Mouse (Mus musculus) hindbrain, embryonic 12.5 days (tissue): Measurements from ENCODE around the gene Gpr108. TPM values are rescaled to one million over a fixed set of nuclear protein-coding genes. Genes with fewer than 3 reads are reported as not detected.

Source experiments
- ATAC-seq: fragments of 200-750 bp; cut with Nextera tagmentation; 2 replicates; pipeline ENCODE4 v1.8.0; 2017; ENCODE audit warnings: moderate TSS enrichment; ENCODE audit not compliant: low FRiP score
- H3K27ac ChIP-seq: fragments of 300-500 bp; sonication (generic); 2 replicates; pipeline ENCODE4 v1.5.1; 2016; ENCODE audit warnings: mild to moderate bottlenecking
- H3K27me3 ChIP-seq: fragments of 300-500 bp; sonication (generic); 2 replicates; pipeline ENCODE4 v1.6.1; 2016; ENCODE audit warnings: mild to moderate bottlenecking
- H3K36me3 ChIP-seq: fragments of 300-500 bp; sonication (generic); 2 replicates; pipeline ENCODE4 v1.6.1; 2016; ENCODE audit warnings: mild to moderate bottlenecking
- H3K4me1 ChIP-seq: fragments of 300-500 bp; sonication (generic); 2 replicates; pipeline ENCODE4 v1.6.1; 2016
- H3K4me2 ChIP-seq: fragments of 300-500 bp; sonication (generic); replicated peaks from 2 replicates; pipeline ENCODE4 v1.6.1; 2016; ENCODE audit warnings: mild to moderate bottlenecking
- H3K4me3 ChIP-seq: fragments of 300-500 bp; sonication (generic); 2 replicates; pipeline ENCODE4 v1.5.1; 2016; ENCODE audit warnings: mild to moderate bottlenecking
- H3K9ac ChIP-seq: fragments of 300-500 bp; sonication (generic); 2 replicates; pipeline ENCODE4 v1.6.1; 2016; ENCODE audit warnings: mild to moderate bottlenecking, moderate library complexity
- H3K9me3 ChIP-seq: fragments of 300-500 bp; sonication (generic); replicated peaks from 2 replicates; pipeline ENCODE4 v1.6.1; 2016; ENCODE audit warnings: mild to moderate bottlenecking
- WGBS: fragments of 180-500 bp; shearing (Covaris S2); methylation state at CpG from one replicate; pipeline ENCODE4 v1.1.7; 2016; 5-methylcytosine and 5-hydroxymethylcytosine counted together
- polyA plus RNA-seq: library from polyadenylated mRNA; unstranded; fragments of >200 nt; fragmentation: Nextera tagmentation; extraction: Ambion mirVana; gene quantifications from 2 replicates; pipeline ENCODE4 v1.2.1, GENCODE M21; 2016

Gene Gpr108
- polyA plus RNA-seq, 1 experiment from 2014 or later = 24.7 TPM

- peaks cover 33% of the 10 kb centered on the region for H3K36me3 ChIP-seq
- H3K4me1 ChIP-seq = no peaks in the 10 kb centered on the region
- H3K27me3 ChIP-seq = no peaks in the 10 kb centered on the region
- no peaks in the 10 kb centered on the region for H3K9me3 ChIP-seq
- 48% methylated on average over 7 of the region's 7 CpGs for WGBS
- ATAC-seq = no peak
- H3K27ac ChIP-seq = no peak overlapping the region
- no peak overlapping the region for H3K4me3 ChIP-seq
- H3K4me2 ChIP-seq = no peak overlapping the region
- H3K9ac ChIP-seq = no peak overlapping the region
Observed at GRCm38 (mm10) chr17:57233038-57233437, 15.2 kb downstream of the Gpr108 start.

GRCm38 (mm10) chr17:57232200-57232599 lies 16.0 kb downstream of the Gpr108 start:
- Histone ChIP-seq H3K9me3 (no peaks in the 10 kb centered on the region), H3K27me3 (no peaks in the 10 kb centered on the region), H3K4me1 (no peaks in the 10 kb centered on the region), H3K27ac (no peak overlapping the region), H3K4me2 (no peak overlapping the region), H3K36me3 (peaks cover 25% of the 10 kb centered on the region), H3K4me3 (no peak overlapping the region), H3K9ac (no peak overlapping the region)
- WGBS = 90% methylated on average over 1 of the region's 1 CpGs
- no peak for ATAC-seq

DNA sequence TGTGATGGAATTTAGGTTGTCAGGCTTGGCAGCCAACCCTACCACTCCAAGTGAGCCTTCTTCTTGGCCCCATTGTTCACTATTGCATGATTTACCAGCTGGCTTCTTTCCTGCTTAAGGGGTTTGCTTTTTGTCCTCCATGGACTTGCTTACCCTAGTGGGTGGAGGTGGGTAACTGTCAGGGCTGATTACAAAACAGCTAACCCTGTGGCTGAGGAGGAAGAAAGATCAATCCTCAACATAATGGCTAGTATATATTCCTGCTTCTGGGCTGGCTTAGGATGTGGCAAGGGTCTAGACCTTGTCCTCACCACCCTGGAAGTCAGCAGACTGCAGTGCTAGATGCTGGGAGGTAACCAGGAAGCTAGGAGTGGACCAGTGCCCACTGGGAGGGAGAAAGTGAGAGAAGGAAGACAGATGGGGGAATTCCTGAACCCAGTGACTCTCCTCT lies 16.9 kb downstream of the Gpr108 start:
- Histone ChIP-seq H3K9ac (no peak overlapping the region), H3K27me3 (no peaks in the 10 kb centered on the region), H3K4me3 (no peak overlapping the region), H3K36me3 (peaks cover 16% of the 10 kb centered on the region), H3K27ac (no peak overlapping the region), H3K9me3 (no peaks in the 10 kb centered on the region), H3K4me2 (no peak overlapping the region), H3K4me1 (no peaks in the 10 kb centered on the region)
- ATAC-seq = no peak

- no peaks in the 10 kb centered on the region for H3K27me3 ChIP-seq
- peaks cover 11% of the 10 kb centered on the region for H3K36me3 ChIP-seq
- no peak overlapping the region for H3K9ac ChIP-seq
- no peak overlapping the region for H3K27ac ChIP-seq
- H3K4me3 ChIP-seq = no peak overlapping the region
- WGBS = 76% methylated on average over 6 of the region's 6 CpGs
- H3K9me3 ChIP-seq = no peaks in the 10 kb centered on the region
- ATAC-seq = no peak
- H3K4me1 ChIP-seq = no peaks in the 10 kb centered on the region
- no peak overlapping the region for H3K4me2 ChIP-seq
Observed at GRCm38 (mm10) chr17:57230728-57231125, 17.5 kb downstream of the Gpr108 start.

DNA sequence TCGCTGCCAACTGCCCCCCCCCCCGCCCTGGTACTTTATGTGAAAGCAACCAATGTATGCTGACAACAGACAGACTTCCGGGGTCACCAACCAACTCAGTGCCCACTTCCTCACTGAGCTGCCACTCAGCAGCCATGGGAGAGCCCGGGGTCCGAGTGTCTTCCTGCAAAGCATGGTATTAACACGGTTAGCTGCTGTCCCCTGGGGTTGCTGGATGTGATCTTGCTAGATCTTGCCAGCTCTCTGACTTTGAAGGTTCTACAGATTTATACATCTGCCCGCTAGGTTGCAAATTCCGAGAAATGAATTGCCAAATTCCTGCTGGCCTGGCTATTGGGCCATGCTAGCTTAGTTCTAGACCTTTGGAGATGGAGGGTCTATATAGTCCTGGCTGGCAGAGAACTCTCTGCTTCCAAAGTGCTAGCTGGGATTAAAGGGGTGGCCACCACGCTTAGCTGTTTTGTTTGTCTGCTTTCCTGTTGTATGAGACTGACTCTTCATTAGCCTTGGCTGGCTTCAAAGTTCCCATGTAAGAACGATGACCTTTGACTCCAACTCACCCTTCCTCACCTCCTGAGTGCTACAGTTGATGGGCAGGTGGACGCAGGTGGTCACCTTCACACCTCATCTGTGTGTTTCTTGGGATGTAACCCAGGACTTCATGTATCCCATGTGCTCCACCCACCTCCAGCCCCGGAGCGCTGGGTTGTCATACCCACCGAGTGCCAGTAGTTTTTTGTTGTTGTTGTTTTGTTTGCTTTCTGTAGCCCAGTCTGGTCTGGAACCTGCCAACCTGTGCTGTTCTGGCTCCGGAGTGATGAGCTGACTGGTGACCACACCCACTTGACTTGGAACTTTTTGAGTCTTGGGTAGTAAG lies 18.2 kb downstream of the Gpr108 start:
- no peaks in the 10 kb centered on the region for H3K4me1 ChIP-seq
- no peak for ATAC-seq
- H3K27ac ChIP-seq = no peak overlapping the region
- H3K9me3 ChIP-seq = no peaks in the 10 kb centered on the region
- no peaks in the 10 kb centered on the region for H3K27me3 ChIP-seq
- H3K4me2 ChIP-seq = no peak overlapping the region
- H3K9ac ChIP-seq = no peak overlapping the region
- H3K4me3 ChIP-seq = no peak overlapping the region
- WGBS = 78% methylated on average over 15 of the region's 15 CpGs
- peaks cover 7% of the 10 kb centered on the region; the same call in 1 of the 2 replicates for H3K36me3 ChIP-seq

- Histone ChIP-seq H3K27ac (no peak overlapping the region), H3K9me3 (no peaks in the 10 kb centered on the region), H3K27me3 (peaks cover 3% of the 10 kb centered on the region; the same call in 1 of the 2 replicates), H3K9ac (no peak overlapping the region), H3K4me2 (no peak overlapping the region), H3K36me3 (no peaks in the 10 kb centered on the region), H3K4me3 (no peak overlapping the region), H3K4me1 (no peaks in the 10 kb centered on the region)
- ATAC-seq = no peak
- 82% methylated on average over 3 of the region's 3 CpGs for WGBS
Observed at GRCm38 (mm10) chr17:57228873-57229272, 19.4 kb downstream of the Gpr108 start.

- peaks cover 3% of the 10 kb centered on the region; the same call in 1 of the 2 replicates for H3K27me3 ChIP-seq
- 86% methylated on average over 3 of the region's 3 CpGs for WGBS
- no peaks in the 10 kb centered on the region for H3K9me3 ChIP-seq
- H3K9ac ChIP-seq = no peak within 1 kb of the TSS
- no peak within 1 kb of the TSS for H3K27ac ChIP-seq
- no peak within 1 kb of the TSS for H3K4me2 ChIP-seq
- ATAC-seq = no peak
- H3K36me3 ChIP-seq = no peaks in the 10 kb centered on the region
- H3K4me3 ChIP-seq = no peak within 1 kb of the TSS
- H3K4me1 ChIP-seq = no peaks in the 10 kb centered on the region
Observed at GRCm38 (mm10) chr17:57228014-57228413, 20.2 kb downstream of the Gpr108 start, which contains the start of gene C3. TSS of gene C3 (minus strand) at chr17:57228136.

- 95% methylated on average over 2 of the region's 2 CpGs for WGBS
- no peak overlapping the region for H3K4me3 ChIP-seq
- H3K4me2 ChIP-seq = no peak overlapping the region
Observed at GRCm38 (mm10) chr17:57227468-57227867, 20.8 kb downstream of the Gpr108 start.

DNA sequence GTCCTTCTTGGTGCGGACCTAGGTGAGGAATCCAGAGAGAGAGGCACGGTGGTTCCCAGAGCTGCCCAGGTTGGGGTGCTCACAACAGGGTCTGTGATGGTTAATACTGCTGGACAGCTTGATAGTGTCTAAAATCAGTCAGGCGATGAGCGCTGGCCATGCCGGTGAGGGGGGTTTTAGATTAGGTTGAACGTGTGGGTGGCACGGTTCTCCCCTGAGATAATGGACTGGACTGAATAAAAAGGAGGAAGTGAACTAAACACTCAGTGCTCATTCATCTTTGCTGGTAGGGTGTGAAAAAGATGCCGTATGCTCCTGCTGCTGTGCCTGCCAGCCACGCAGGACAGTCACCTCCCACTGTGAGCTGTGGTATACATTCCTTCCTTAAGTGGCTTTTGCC lies 24.9 kb downstream of the Gpr108 start:
- H3K9me3 ChIP-seq = no peaks in the 10 kb centered on the region
- ATAC-seq = no peak
- peaks cover 3% of the 10 kb centered on the region; the same call in 1 of the 2 replicates for H3K27me3 ChIP-seq
- H3K4me1 ChIP-seq = no peaks in the 10 kb centered on the region
- no peak overlapping the region for H3K4me3 ChIP-seq
- H3K9ac ChIP-seq = no peak overlapping the region
- H3K27ac ChIP-seq = no peak overlapping the region
- H3K36me3 ChIP-seq = no peaks in the 10 kb centered on the region
- WGBS = 77% methylated on average over 9 of the region's 9 CpGs
- H3K4me2 ChIP-seq = no peak overlapping the region

More at GRCm38 (mm10) chr17:57227468-57227867, 20.8 kb downstream of the Gpr108 start:
- Histone ChIP-seq H3K9ac (no peak overlapping the region), H3K27ac (no peak overlapping the region), H3K27me3 (peaks cover 3% of the 10 kb centered on the region; the same call in 1 of the 2 replicates), H3K36me3 (no peaks in the 10 kb centered on the region), H3K4me1 (no peaks in the 10 kb centered on the region), H3K9me3 (no peaks in the 10 kb centered on the region)
- no peak for ATAC-seq

- no peak overlapping the region for H3K27ac ChIP-seq
- no peak overlapping the region for H3K4me2 ChIP-seq
- no peak overlapping the region for H3K9ac ChIP-seq
- no peak overlapping the region for H3K4me3 ChIP-seq
- H3K36me3 ChIP-seq = no peaks in the 10 kb centered on the region
- H3K4me1 ChIP-seq = no peaks in the 10 kb centered on the region
- WGBS = 79% methylated on average over 4 of the region's 4 CpGs
- H3K9me3 ChIP-seq = no peaks in the 10 kb centered on the region
- H3K27me3 ChIP-seq = peaks cover 3% of the 10 kb centered on the region; the same call in 1 of the 2 replicates
- no peak for ATAC-seq
Observed at GRCm38 (mm10) chr17:57221911-57222310, 26.3 kb downstream of the Gpr108 start.

DNA sequence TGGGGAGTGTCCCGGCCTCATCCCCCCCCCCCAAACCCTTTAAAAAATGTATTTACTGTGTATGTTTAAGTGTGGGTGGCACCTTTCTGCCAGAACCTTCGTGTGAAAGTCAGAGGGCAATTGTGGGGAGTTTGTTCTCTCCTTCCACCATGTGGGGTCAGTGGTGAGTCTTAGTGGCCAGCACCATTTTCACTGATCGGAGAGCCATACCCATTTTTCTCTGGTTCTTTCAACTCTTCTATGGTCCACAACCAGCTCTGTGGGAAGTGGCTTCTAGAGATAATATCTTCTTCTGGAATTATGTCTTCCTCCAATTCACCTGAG lies 28.4 kb downstream of the Gpr108 start:
- no peak overlapping the region for H3K9ac ChIP-seq
- WGBS = 12% methylated on average over 3 of the region's 3 CpGs
- peaks cover 3% of the 10 kb centered on the region; the same call in 1 of the 2 replicates for H3K27me3 ChIP-seq
- no peaks in the 10 kb centered on the region for H3K9me3 ChIP-seq
- H3K4me3 ChIP-seq = no peak overlapping the region
- no peak overlapping the region for H3K27ac ChIP-seq
- H3K36me3 ChIP-seq = no peaks in the 10 kb centered on the region
- H3K4me2 ChIP-seq = no peak overlapping the region
- ATAC-seq = no peak
- no peaks in the 10 kb centered on the region for H3K4me1 ChIP-seq

DNA sequence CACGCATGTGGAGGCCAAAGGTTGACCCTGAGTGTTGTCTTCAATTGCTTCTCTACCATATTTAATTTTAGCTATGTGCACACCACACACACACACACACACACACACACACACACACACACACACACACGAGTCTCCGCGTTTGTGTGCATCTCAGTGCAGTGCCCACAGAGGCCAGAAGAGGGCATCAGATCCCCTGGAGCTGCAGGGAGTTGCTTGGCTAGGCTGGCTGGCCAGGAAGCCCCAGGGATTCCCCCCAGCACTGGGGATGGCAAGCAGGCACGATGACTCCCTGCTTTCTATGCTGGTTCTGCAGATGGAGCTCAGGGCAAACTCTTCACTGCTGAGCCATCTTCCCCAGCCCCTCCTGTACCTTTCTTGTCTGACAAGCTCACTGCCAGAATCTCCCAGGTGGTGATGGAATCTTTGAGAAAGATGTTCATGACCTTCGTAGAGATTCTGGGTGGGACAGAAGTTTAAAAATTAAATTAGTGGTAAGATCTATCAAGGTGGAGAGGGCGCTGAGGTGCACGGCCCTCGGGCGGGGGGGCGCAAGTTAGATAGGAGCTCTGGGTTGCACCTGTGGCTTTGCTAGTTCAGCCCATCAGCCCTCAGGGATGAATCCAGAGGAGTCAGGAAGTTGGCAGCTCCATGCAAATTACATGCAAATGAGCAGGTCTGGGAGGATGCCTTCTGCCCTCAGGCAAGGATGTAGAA lies 28.9 kb downstream of the Gpr108 start:
- Histone ChIP-seq H3K36me3 (no peaks in the 10 kb centered on the region), H3K4me2 (no peak overlapping the region), H3K9me3 (no peaks in the 10 kb centered on the region), H3K27me3 (peaks cover 3% of the 10 kb centered on the region; the same call in 1 of the 2 replicates), H3K4me1 (no peaks in the 10 kb centered on the region), H3K27ac (no peak overlapping the region), H3K4me3 (no peak overlapping the region), H3K9ac (no peak overlapping the region)
- 17% methylated on average over 11 of the region's 11 CpGs for WGBS
- ATAC-seq = no peak
